15 mouse cellular contexts compared by ENCODE assay signal in the genomic region with DNA sequence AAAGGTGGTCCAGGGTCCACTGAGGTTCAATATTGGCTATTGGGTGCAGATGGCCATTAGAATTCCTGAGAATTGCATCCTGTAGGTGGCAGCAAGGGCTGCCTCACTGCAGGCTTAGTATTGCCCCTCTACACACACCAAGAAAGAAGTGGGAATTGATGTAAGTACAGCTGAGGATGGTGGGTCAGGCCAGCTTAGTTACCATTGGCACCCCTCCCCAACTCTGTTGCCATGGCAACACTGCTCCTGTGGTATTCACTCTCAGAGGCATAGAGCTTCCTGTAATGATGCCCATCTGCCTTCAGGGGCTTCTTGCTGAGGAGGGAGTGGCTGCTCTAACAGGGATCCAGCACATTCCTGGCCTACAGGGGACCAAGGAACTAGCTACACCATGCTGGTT. TPM values are rescaled to one million over a fixed set of nuclear protein-coding genes. Genes with fewer than 3 reads are reported as not detected.
DNase-seq lines count a peak whose midpoint lies in the region; ATAC-seq and TF ChIP-seq lines count a peak whose summit lies in the region.
"Had no signal": no experiment of that assay in that cellular context is flagged by ENCODE, and none has a peak within 500 bp of the region (broad histone marks: within the 10 kb centered on the region; RNA-seq: fewer than 3 reads in every experiment).

No protein-coding gene starts in this region.

- TF ChIP-seq POLR2A in cortical plate, adult 2 months (IDR thresholded peaks at IDR 0.05; ENCODE audit: extremely low read depth, insufficient read depth, low read length), result no peak

- no peak overlapping the region for H3K4me2 ChIP-seq in hindbrain, postnatal 0 days (ENCODE audit: low read depth, low read length)
- H3K4me2 ChIP-seq in hindbrain, embryonic 11.5 days (replicated peaks; ENCODE audit: low read depth, low read length), result no peak overlapping the region
- no peak overlapping the region for H3K4me2 ChIP-seq in lung, postnatal 0 days (replicated peaks; ENCODE audit: low read depth, low read length)
- H3K4me2 ChIP-seq: limb, embryonic 13.5 days; stomach, embryonic 15.5 days had no signal

- H3K27ac ChIP-seq in hindbrain, postnatal 0 days, result no peak overlapping the region
- H3K27ac ChIP-seq in hindbrain, embryonic 11.5 days (ENCODE audit: low read depth, low read length), result no peak overlapping the region
- H3K27ac ChIP-seq in lung, postnatal 0 days (ENCODE audit: low read length), result no peak overlapping the region
- no peak overlapping the region for H3K27ac ChIP-seq in cortical plate, adult 2 months (ENCODE audit: insufficient read depth, low read length)
- H3K27ac ChIP-seq: limb, embryonic 13.5 days; stomach, embryonic 15.5 days had no signal

- peak; percentile 42 for TF ChIP-seq CTCF in hindbrain, postnatal 0 days (IDR thresholded peaks at IDR 0.05; ENCODE audit: low read depth)
- TF ChIP-seq CTCF in lung, postnatal 0 days (IDR thresholded peaks at IDR 0.05), result peak; percentile 32
- 0 out of 2 replicates have a peak, but pooled peaks have one; percentile 25 for TF ChIP-seq CTCF in cortical plate, adult 2 months (IDR thresholded peaks at IDR 0.05; ENCODE audit: extremely low read depth, insufficient read depth, low read length)

- H3K27me3 ChIP-seq in hindbrain, postnatal 0 days (ENCODE audit: insufficient read depth, low read length), result no peaks in the 10 kb centered on the region
- no peaks in the 10 kb centered on the region for H3K27me3 ChIP-seq in hindbrain, embryonic 11.5 days (ENCODE audit: control insufficient read depth, insufficient read depth, low read length)
- H3K27me3 ChIP-seq in lung, postnatal 0 days (replicated peaks; ENCODE audit: insufficient read depth, low read length), result no peaks in the 10 kb centered on the region
- H3K27me3 ChIP-seq: limb, embryonic 13.5 days; stomach, embryonic 15.5 days had no signal

- no peaks in the 10 kb centered on the region for H3K9me3 ChIP-seq in hindbrain, postnatal 0 days (ENCODE audit: low read length)
- H3K9me3 ChIP-seq in hindbrain, embryonic 11.5 days (ENCODE audit: control insufficient read depth, low read length), result no peaks in the 10 kb centered on the region
- no peaks in the 10 kb centered on the region for H3K9me3 ChIP-seq in lung, postnatal 0 days (ENCODE audit: low read length)
- H3K9me3 ChIP-seq: limb, embryonic 13.5 days; stomach, embryonic 15.5 days had no signal

- peak; percentile 64 for DNase-seq in hindbrain, postnatal 0 days (ENCODE audit: low spot score)
- no peak for DNase-seq in hindbrain, embryonic 11.5 days (ENCODE audit: low spot score)
- DNase-seq in lung, postnatal 0 days (ENCODE audit: low spot score), result no peak
- no peak for DNase-seq in lung, adult 18-20 months
- peak; percentile 52 for DNase-seq in ES-CJ7 (ENCODE audit: low read depth, low spot score)
- DNase-seq: adrenal gland, postnatal 25 days; cerebellum, adult 11 months; heart, adult 18-20 months; kidney, adult 18-20 months; layer of hippocampus, adult 9-11 months had no signal

- H3K36me3 ChIP-seq in hindbrain, postnatal 0 days (ENCODE audit: insufficient read depth, low read length), result no peaks in the 10 kb centered on the region
- no peaks in the 10 kb centered on the region for H3K36me3 ChIP-seq in hindbrain, embryonic 11.5 days (ENCODE audit: control insufficient read depth, insufficient read depth, low read length)
- H3K36me3 ChIP-seq in lung, postnatal 0 days (ENCODE audit: insufficient read depth, low read length), result no peaks in the 10 kb centered on the region
- H3K36me3 ChIP-seq: limb, embryonic 13.5 days; stomach, embryonic 15.5 days had no signal

- TF ChIP-seq EP300 in lung, postnatal 0 days (IDR thresholded peaks at IDR 0.05), result no peak

- no peak overlapping the region for H3K4me3 ChIP-seq in hindbrain, postnatal 0 days (ENCODE audit: low read length)
- H3K4me3 ChIP-seq in hindbrain, embryonic 11.5 days (ENCODE audit: low read depth, low read length), result no peak overlapping the region
- H3K4me3 ChIP-seq in lung, postnatal 0 days (ENCODE audit: low read depth, low read length), result no peak overlapping the region
- H3K4me3 ChIP-seq in cortical plate, adult 2 months (ENCODE audit: insufficient read depth, low read length), result no peak overlapping the region
- H3K4me3 ChIP-seq: limb, embryonic 13.5 days; stomach, embryonic 15.5 days had no signal

- H3K4me1 ChIP-seq in hindbrain, postnatal 0 days (ENCODE audit: insufficient read depth, low read length), result no peaks in the 10 kb centered on the region
- no peaks in the 10 kb centered on the region for H3K4me1 ChIP-seq in hindbrain, embryonic 11.5 days (replicated peaks; ENCODE audit: control insufficient read depth, insufficient read depth, low read length)
- no peaks in the 10 kb centered on the region for H3K4me1 ChIP-seq in lung, postnatal 0 days (ENCODE audit: insufficient read depth, low read depth, low read length)
- H3K4me1 ChIP-seq in cortical plate, adult 2 months (ENCODE audit: control insufficient read depth, insufficient read depth, low read length), result no peaks in the 10 kb centered on the region

- H3K9ac ChIP-seq in hindbrain, postnatal 0 days (replicated peaks; ENCODE audit: low read length), result no peak overlapping the region
- H3K9ac ChIP-seq in hindbrain, embryonic 11.5 days (ENCODE audit: low read depth, low read length), result no peak overlapping the region
- H3K9ac ChIP-seq in lung, postnatal 0 days (replicated peaks; ENCODE audit: low read depth), result no peak overlapping the region
- H3K9ac ChIP-seq: limb, embryonic 13.5 days; stomach, embryonic 15.5 days had no signal

- peak; percentile 42; the same call in 1 of the 2 replicates for ATAC-seq in hindbrain, postnatal 0 days
- ATAC-seq in hindbrain, embryonic 11.5 days (ENCODE audit: low FRiP score), result no peak
- ATAC-seq in lung, postnatal 0 days, result no peak
- ATAC-seq in megakaryocyte progenitor cell, adult 5-6 weeks (replicated peaks; ENCODE audit: poor library complexity), result no peak

RNA-seq across cellular contexts. Expression of a gene that starts 19.5 kb away (rescaled TPM):
- 164 and 170 TPM in 2 replicates for total RNA-seq in hindbrain, postnatal 0 days (2014; rRNA removed)
- polyA plus RNA-seq in hindbrain, postnatal 0 days (2015; fragmentation: Nextera tagmentation; extraction: Ambion mirVana), result 102 and 118 TPM in 2 replicates
- 39.5 and 41.2 TPM in 2 replicates for polyA plus RNA-seq in hindbrain, embryonic 11.5 days (2014; fragmentation: Nextera tagmentation; extraction: Ambion mirVana)
- polyA plus RNA-seq in lung, postnatal 0 days (2015; fragmentation: Nextera tagmentation; extraction: Ambion mirVana), result 105 and 107 TPM in 2 replicates
- 176 and 186 TPM in 2 replicates for polyA plus RNA-seq in cortical plate, adult 2 months (2012; rRNA removed)
- 7.4 and 9.5 TPM in 2 replicates for total RNA-seq in megakaryocyte progenitor cell, adult 5-6 weeks (2015)
- total RNA-seq in megakaryocyte progenitor cell, adult 5-6 weeks (2017), result 9.7 and 10.1 TPM in 2 replicates

RNA-seq across cellular contexts. Expression of a gene that starts 26.9 kb away (rescaled TPM):
- 25.5 and 30.6 TPM in 2 replicates for total RNA-seq in hindbrain, postnatal 0 days (2014; rRNA removed)
- 15.4 and 18.5 TPM in 2 replicates for polyA plus RNA-seq in hindbrain, postnatal 0 days (2015; fragmentation: Nextera tagmentation; extraction: Ambion mirVana)
- 1.9 and 2.7 TPM in 2 replicates for polyA plus RNA-seq in hindbrain, embryonic 11.5 days (2014; fragmentation: Nextera tagmentation; extraction: Ambion mirVana)
- 30.8 and 44.3 TPM in 2 replicates for polyA plus RNA-seq in lung, postnatal 0 days (2015; fragmentation: Nextera tagmentation; extraction: Ambion mirVana)
- polyA plus RNA-seq in cortical plate, adult 2 months (2012; rRNA removed), result 29.1 and 37.5 TPM in 2 replicates
- total RNA-seq in megakaryocyte progenitor cell, adult 5-6 weeks (2015), result 92.3 and 118 TPM in 2 replicates
- 51.7 and 56.3 TPM in 2 replicates for total RNA-seq in megakaryocyte progenitor cell, adult 5-6 weeks (2017)

RNA-seq across cellular contexts. Expression of a gene that starts 32.7 kb away (rescaled TPM):
- 0.31 and 1.2 TPM in 2 replicates for total RNA-seq in hindbrain, postnatal 0 days (2014; rRNA removed)
- 0.20 and 0.47 TPM in 2 replicates for polyA plus RNA-seq in hindbrain, postnatal 0 days (2015; fragmentation: Nextera tagmentation; extraction: Ambion mirVana)
- 0.37 and 0.42 TPM in 2 replicates for polyA plus RNA-seq in hindbrain, embryonic 11.5 days (2014; fragmentation: Nextera tagmentation; extraction: Ambion mirVana)
- polyA plus RNA-seq in lung, postnatal 0 days (2015; fragmentation: Nextera tagmentation; extraction: Ambion mirVana), result 0.44 and 0.88 TPM in 2 replicates
- polyA plus RNA-seq in cortical plate, adult 2 months (2012; rRNA removed), result 0.26 and 0.48 TPM in 2 replicates
- total RNA-seq in megakaryocyte progenitor cell, adult 5-6 weeks (2015), result 0.22 TPM in 1 of 2 replicates, not detected in the other
- 0.54 TPM in 1 of 2 replicates, not detected in the other for total RNA-seq in megakaryocyte progenitor cell, adult 5-6 weeks (2017)

RNA-seq across cellular contexts. Expression of a gene that starts 43.9 kb away (rescaled TPM):
- 47.9 and 51.7 TPM in 2 replicates for total RNA-seq in hindbrain, postnatal 0 days (2014; rRNA removed)
- polyA plus RNA-seq in hindbrain, postnatal 0 days (2015; fragmentation: Nextera tagmentation; extraction: Ambion mirVana), result 24.7 and 25.8 TPM in 2 replicates
- 21.0 and 21.1 TPM in 2 replicates for polyA plus RNA-seq in hindbrain, embryonic 11.5 days (2014; fragmentation: Nextera tagmentation; extraction: Ambion mirVana)
- 21.3 and 22.5 TPM in 2 replicates for polyA plus RNA-seq in lung, postnatal 0 days (2015; fragmentation: Nextera tagmentation; extraction: Ambion mirVana)
- polyA plus RNA-seq in cortical plate, adult 2 months (2012; rRNA removed), result 36.9 and 39.0 TPM in 2 replicates
- total RNA-seq in megakaryocyte progenitor cell, adult 5-6 weeks (2015), result 17.6 and 19.2 TPM in 2 replicates
- 18.7 and 20.0 TPM in 2 replicates for total RNA-seq in megakaryocyte progenitor cell, adult 5-6 weeks (2017)

RNA-seq across cellular contexts. Expression of a gene that starts 53.0 kb away (rescaled TPM):
- total RNA-seq in hindbrain, postnatal 0 days (2014; rRNA removed), result 5.4 TPM in 2 replicates
- 3.5 and 4.3 TPM in 2 replicates for polyA plus RNA-seq in hindbrain, postnatal 0 days (2015; fragmentation: Nextera tagmentation; extraction: Ambion mirVana)
- polyA plus RNA-seq in hindbrain, embryonic 11.5 days (2014; fragmentation: Nextera tagmentation; extraction: Ambion mirVana), result 1.1 and 2.5 TPM in 2 replicates
- polyA plus RNA-seq in lung, postnatal 0 days (2015; fragmentation: Nextera tagmentation; extraction: Ambion mirVana), result 7.2 and 9.1 TPM in 2 replicates
- 3.0 and 3.4 TPM in 2 replicates for polyA plus RNA-seq in cortical plate, adult 2 months (2012; rRNA removed)
- not detected in 2 replicates for total RNA-seq in megakaryocyte progenitor cell, adult 5-6 weeks (2015)
- total RNA-seq in megakaryocyte progenitor cell, adult 5-6 weeks (2017), result not detected in 2 replicates
- total RNA-seq: hematopoietic stem cell, adult 5-6 weeks had no signal

Comparison
In these comparisons a context has a peak if more than half of its experiments do, and no peak if none do; other contexts are left out.
1. DNase-seq: peak in hindbrain, postnatal 0 days (single experiment) and ES-CJ7 (single experiment); none in hindbrain, embryonic 11.5 days (single experiment), lung, postnatal 0 days (single experiment) and lung, adult 18-20 months (0 of 2).
2. Peak in every context shown above with its lines, with median percentiles within 50 percentile points of each other: CTCF ChIP-seq.